Mouse (Mus musculus) megakaryocyte, embryonic 14.5 days (primary cell): ENCODE measurements around the gene Sdk2.

Experiments
- FLI1 ChIP-seq: IDR thresholded peaks from 2 replicates; pipeline ENCODE4 v1.6.1; 2012; ENCODE audit warnings: low read length, inconsistent platforms, mixed read lengths
- GATA1 ChIP-seq: IDR thresholded peaks from 3 replicates; pipeline ENCODE4 v1.6.1; 2012; ENCODE audit warnings: mixed read lengths, low read length, inconsistent platforms, borderline replicate concordance

DNA sequence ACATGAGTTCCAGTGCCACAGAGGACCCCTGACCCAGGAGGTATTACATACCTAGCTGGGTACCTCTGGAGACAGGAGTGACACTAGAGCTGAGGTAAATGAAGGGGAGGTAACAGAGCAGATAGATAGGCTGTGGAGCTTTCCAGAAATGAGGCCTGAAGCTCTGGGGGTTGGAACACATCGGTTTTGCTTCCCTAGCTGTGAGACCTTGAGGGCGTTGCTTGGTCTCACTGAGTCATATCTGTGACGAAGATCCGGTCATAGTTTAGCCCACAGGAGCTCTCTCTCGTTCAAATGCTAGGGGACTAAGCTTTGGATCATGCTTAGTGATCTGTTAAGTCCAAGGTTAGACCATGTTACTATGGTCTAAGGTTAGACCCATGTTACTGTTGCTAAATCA, 308.0 kb downstream of the Sdk2 start:
- TF ChIP-seq GATA1 (no peak), FLI1 (no peak)
